In the genomic region with DNA sequence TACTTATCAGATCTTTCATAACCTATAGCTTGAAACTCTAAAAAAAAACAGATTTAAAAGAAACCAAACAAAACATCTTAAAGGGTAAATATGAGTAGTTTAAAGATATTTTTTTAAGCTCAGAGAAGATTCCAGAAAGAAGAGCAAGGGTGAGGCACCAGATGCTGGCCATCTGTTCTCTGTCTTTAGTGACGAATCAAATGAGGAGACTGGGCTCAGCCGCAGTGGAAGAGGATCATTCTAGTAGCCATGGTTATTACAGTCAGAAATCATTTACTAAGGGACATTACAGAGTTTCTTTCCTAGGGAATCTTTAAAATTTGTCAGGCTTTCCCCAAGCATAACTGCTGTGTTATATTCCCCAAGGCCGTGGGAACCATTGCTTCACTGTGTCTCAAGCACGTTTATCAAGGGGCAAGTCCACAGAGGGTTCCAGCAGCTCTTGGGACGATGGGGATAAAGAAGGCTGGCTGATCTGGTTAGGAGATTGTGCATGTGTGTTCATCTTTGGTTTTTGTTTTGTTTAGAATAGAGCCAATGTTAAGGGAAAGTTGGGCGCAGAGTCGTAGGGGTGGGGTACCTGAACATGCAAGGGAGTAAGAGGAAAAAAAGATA, we compare ENCODE assay signal across 25 mouse cellular contexts. TPM values are rescaled to one million over a fixed set of nuclear protein-coding genes. Genes with fewer than 3 reads are reported as not detected.
DNase-seq lines count a peak whose midpoint lies in the region; ATAC-seq and TF ChIP-seq lines count a peak whose summit lies in the region.
"Had no signal": no experiment of that assay in that cellular context is flagged by ENCODE, and none has a peak within 500 bp of the region (broad histone marks: within the 10 kb centered on the region; RNA-seq: fewer than 3 reads in every experiment).

No protein-coding gene starts in this region.

- no peaks in the 10 kb centered on the region for H3K4me1 ChIP-seq in forebrain, postnatal 0 days (ENCODE audit: insufficient read depth)
- H3K4me1 ChIP-seq in forebrain, embryonic 13.5 days = peaks cover 15% of the 10 kb centered on the region
- H3K4me1 ChIP-seq in kidney, embryonic 16.5 days (ENCODE audit: insufficient read depth, low read length) = peaks cover 12% of the 10 kb centered on the region
- H3K4me1 ChIP-seq: embryonic facial prominence, embryonic 15.5 days; liver, embryonic 13.5 days had no signal

- no peak overlapping the region for H3K27ac ChIP-seq in forebrain, postnatal 0 days (ENCODE audit: low read depth, low read length)
- H3K27ac ChIP-seq in forebrain, embryonic 13.5 days = no peak overlapping the region
- H3K27ac ChIP-seq in kidney, embryonic 16.5 days (ENCODE audit: low read length) = no peak overlapping the region
- H3K27ac ChIP-seq: embryonic facial prominence, embryonic 15.5 days; hindbrain, embryonic 13.5 days; limb, embryonic 13.5 days; liver, embryonic 13.5 days; midbrain, embryonic 12.5 days; neural tube, embryonic 13.5 days had no signal

- no peak overlapping the region for H3K9ac ChIP-seq in forebrain, postnatal 0 days
- no peak overlapping the region for H3K9ac ChIP-seq in forebrain, embryonic 13.5 days
- H3K9ac ChIP-seq in kidney, embryonic 16.5 days (replicated peaks; ENCODE audit: low read length) = no peak overlapping the region
- H3K9ac ChIP-seq: embryonic facial prominence, embryonic 15.5 days; hindbrain, embryonic 13.5 days; limb, embryonic 13.5 days; liver, embryonic 13.5 days; midbrain, embryonic 12.5 days; neural tube, embryonic 13.5 days had no signal

- H3K4me3 ChIP-seq in forebrain, postnatal 0 days (ENCODE audit: low read depth, low read length) = no peak overlapping the region
- H3K4me3 ChIP-seq in forebrain, embryonic 13.5 days = no peak overlapping the region
- H3K4me3 ChIP-seq in kidney, embryonic 16.5 days (ENCODE audit: low read length) = no peak overlapping the region
- H3K4me3 ChIP-seq: embryonic facial prominence, embryonic 15.5 days; hindbrain, embryonic 13.5 days; limb, embryonic 13.5 days; liver, embryonic 13.5 days; midbrain, embryonic 12.5 days; neural tube, embryonic 13.5 days had no signal

- no peak for TF ChIP-seq CTCF in forebrain, postnatal 0 days (IDR thresholded peaks at IDR 0.05; ENCODE audit: low read depth)

- DNase-seq in forebrain, postnatal 0 days = peak; percentile 26
- DNase-seq in kidney, postnatal 10 days = peak; percentile 57
- DNase-seq in left cerebral cortex, postnatal 14 days (ENCODE audit: low spot score in 2 of 2) = peak; percentile 35 to 39
- no peak for DNase-seq in left cerebral cortex, postnatal 36 days (ENCODE audit: low spot score in 2 of 2)
- peak; percentile 54 for DNase-seq in brain, adult 2 months (ENCODE audit: low read depth, low spot score)
- no peak for DNase-seq in testis, postnatal 14 days (ENCODE audit: low spot score)
- DNase-seq: adrenal gland, postnatal 14 days; cerebellum, adult 11-12 months; cerebellum, postnatal 36 days; gastrocnemius, postnatal 14 days; kidney, adult 9 months; liver, embryonic 13.5 days; thymus, adult 18-20 months; thymus, postnatal 4 days had no signal

- H3K27me3 ChIP-seq in forebrain, postnatal 0 days (ENCODE audit: insufficient read depth, low read length) = no peaks in the 10 kb centered on the region
- H3K27me3 ChIP-seq in forebrain, embryonic 13.5 days = no peaks in the 10 kb centered on the region
- H3K27me3 ChIP-seq in kidney, embryonic 16.5 days (ENCODE audit: insufficient read depth, low read length) = no peaks in the 10 kb centered on the region
- H3K27me3 ChIP-seq: CH12.LX; embryonic facial prominence, embryonic 15.5 days; hindbrain, embryonic 13.5 days; limb, embryonic 13.5 days; liver, embryonic 13.5 days; neural tube, embryonic 13.5 days had no signal

- WGBS in forebrain, postnatal 0 days = 78% methylated on average over 7 of the region's 7 CpGs
- WGBS in forebrain, embryonic 13.5 days = 86% methylated on average over 7 of the region's 7 CpGs
- 79% methylated on average over 7 of the region's 7 CpGs for WGBS in kidney, embryonic 16.5 days

- peaks cover 7% of the 10 kb centered on the region; the same call in 1 of the 2 replicates for H3K36me3 ChIP-seq in forebrain, postnatal 0 days (ENCODE audit: insufficient read depth)
- no peaks in the 10 kb centered on the region for H3K36me3 ChIP-seq in forebrain, embryonic 13.5 days (ENCODE audit: poor library complexity, severe bottlenecking)
- H3K36me3 ChIP-seq in kidney, embryonic 16.5 days (ENCODE audit: insufficient read depth, low read length) = no peaks in the 10 kb centered on the region
- H3K36me3 ChIP-seq: embryonic facial prominence, embryonic 15.5 days; liver, embryonic 13.5 days had no signal

- ATAC-seq in forebrain, postnatal 0 days = peak; percentile 51; the same call in 1 of the 2 replicates
- ATAC-seq in forebrain, embryonic 13.5 days = no peak
- ATAC-seq in kidney, embryonic 16.5 days (ENCODE audit: low FRiP score, low TSS enrichment) = no peak

- intact Hi-C loops in left cerebral cortex, postnatal 14 days (cut with DNase I) = no loop called here
- intact Hi-C loops in left cerebral cortex, postnatal 36 days (cut with DNase I) = no loop called here

- H3K9me3 ChIP-seq in forebrain, postnatal 0 days (ENCODE audit: low read length) = no peaks in the 10 kb centered on the region
- no peaks in the 10 kb centered on the region for H3K9me3 ChIP-seq in forebrain, embryonic 13.5 days (replicated peaks)
- H3K9me3 ChIP-seq in kidney, embryonic 16.5 days (ENCODE audit: low read length) = no peaks in the 10 kb centered on the region
- H3K9me3 ChIP-seq: embryonic facial prominence, embryonic 15.5 days; hindbrain, embryonic 13.5 days; limb, embryonic 13.5 days; liver, embryonic 13.5 days; midbrain, embryonic 12.5 days; neural tube, embryonic 13.5 days had no signal

- H3K4me2 ChIP-seq in forebrain, postnatal 0 days (ENCODE audit: low read depth) = no peak overlapping the region
- no peak overlapping the region for H3K4me2 ChIP-seq in forebrain, embryonic 13.5 days
- H3K4me2 ChIP-seq in kidney, embryonic 16.5 days (replicated peaks; ENCODE audit: low read depth, low read length) = no peak overlapping the region
- H3K4me2 ChIP-seq: embryonic facial prominence, embryonic 15.5 days; hindbrain, embryonic 13.5 days; limb, embryonic 13.5 days; liver, embryonic 13.5 days; midbrain, embryonic 12.5 days; neural tube, embryonic 13.5 days had no signal

RNA-seq across cellular contexts. Expression of a gene that starts 24.4 kb away (rescaled TPM):
- 0.15 TPM in 1 of 2 replicates, not detected in the other for total RNA-seq in forebrain, postnatal 0 days (2014; rRNA removed)
- 0.07 and 0.09 TPM in 2 replicates for polyA plus RNA-seq in forebrain, postnatal 0 days (2015; fragmentation: Nextera tagmentation; extraction: Ambion mirVana)
- 0.50 and 0.54 TPM in 2 replicates for polyA plus RNA-seq in forebrain, embryonic 13.5 days (2015; fragmentation: Nextera tagmentation; extraction: Ambion mirVana)
- polyA plus RNA-seq in kidney, embryonic 16.5 days (2015; fragmentation: Nextera tagmentation; extraction: Ambion mirVana) = 0.78 and 1.0 TPM in 2 replicates
- total RNA-seq in left cerebral cortex, postnatal 14 days (2021) = under 1 TPM in 1 of 2 experiments, not detected in 1; 0.20 TPM
- total RNA-seq in left cerebral cortex, postnatal 36 days (2021) = under 1 TPM; 0.32 to 0.36 TPM
- total RNA-seq: gastrocnemius, postnatal 14 days; heart, adult 8-10 months; megakaryocyte progenitor cell, adult 5-6 weeks; MEL had no signal

RNA-seq across cellular contexts. Expression of a gene that starts 51.1 kb away (rescaled TPM):
- total RNA-seq in forebrain, postnatal 0 days (2014; rRNA removed) = 8.9 and 9.8 TPM in 2 replicates
- 3.6 and 5.3 TPM in 2 replicates for polyA plus RNA-seq in forebrain, postnatal 0 days (2015; fragmentation: Nextera tagmentation; extraction: Ambion mirVana)
- 4.8 and 5.5 TPM in 2 replicates for polyA plus RNA-seq in forebrain, embryonic 13.5 days (2015; fragmentation: Nextera tagmentation; extraction: Ambion mirVana)
- 3.0 and 3.3 TPM in 2 replicates for polyA plus RNA-seq in kidney, embryonic 16.5 days (2015; fragmentation: Nextera tagmentation; extraction: Ambion mirVana)
- 1 to 10 TPM; 8.3 to 9.3 TPM for total RNA-seq in left cerebral cortex, postnatal 14 days (2021)
- total RNA-seq in left cerebral cortex, postnatal 36 days (2021) = 1 to 10 TPM; 7.4 to 9.1 TPM

Comparison
In these comparisons a context has a peak if more than half of its experiments do, and no peak if none do; other contexts are left out.
1. DNase-seq: peak in forebrain, postnatal 0 days (single experiment), kidney, postnatal 10 days (single experiment), left cerebral cortex, postnatal 14 days (2 of 2) and brain, adult 2 months (single experiment); none in left cerebral cortex, postnatal 36 days (0 of 2) and testis, postnatal 14 days (single experiment).